Mouse (Mus musculus): ENCODE measurements around the gene Ssb. TPM values are rescaled to one million over a fixed set of nuclear protein-coding genes. Genes with fewer than 3 reads are reported as not detected.

Ssb gene
- polyA plus RNA-seq (2014; fragmentation: Nextera tagmentation; extraction: Ambion mirVana), result 277 and 312 TPM in 2 replicates

DNA sequence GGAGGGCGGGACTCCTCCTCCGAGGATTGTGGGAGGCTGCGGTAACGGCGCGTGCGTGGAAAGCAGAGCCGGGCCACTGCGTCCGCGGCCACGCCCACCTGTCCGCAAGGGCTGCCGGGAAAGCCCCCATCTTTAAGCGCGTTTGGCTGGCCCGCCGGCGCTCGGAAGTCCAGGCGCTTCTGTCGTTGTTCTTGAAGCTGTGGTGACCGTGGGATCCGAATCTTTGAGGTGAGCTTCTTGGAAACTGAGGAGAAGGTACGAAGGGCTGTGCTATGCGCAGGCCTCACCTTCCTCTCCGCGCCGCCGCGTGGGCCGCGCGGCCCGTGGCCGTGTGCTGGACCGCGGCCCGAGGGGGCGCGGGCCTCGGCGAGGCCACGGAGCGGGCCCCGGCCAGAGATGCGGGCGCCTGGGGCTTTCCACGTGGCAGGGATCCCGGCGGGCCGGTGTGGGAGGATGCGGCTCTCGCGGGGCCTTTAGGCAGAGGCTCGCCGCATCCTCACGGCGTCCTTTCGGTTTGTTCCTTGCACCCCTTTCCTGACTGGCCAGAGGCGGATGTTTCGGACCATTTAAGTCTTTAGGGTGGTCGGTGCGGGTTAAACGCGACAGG is at the start of gene Ssb:
Ssb (plus strand) TSS at position 78 of the 607 bp plus-strand sequence.
- Histone ChIP-seq H3K27ac (ENCODE audit: low read depth) (peak within 1 kb of the TSS; percentile 89), H3K9ac (ENCODE audit: low read length) (peak within 1 kb of the TSS; percentile 98), H3K27me3 (replicated peaks; ENCODE audit: control insufficient read depth, insufficient read depth, low read length) (no peaks in the 10 kb centered on the region), H3K4me2 (ENCODE audit: low read length) (peak within 1 kb of the TSS; percentile 92), H3K36me3 (ENCODE audit: control insufficient read depth, insufficient read depth, low read length) (peaks cover 18% of the 10 kb centered on the region), H3K9me3 (ENCODE audit: control insufficient read depth, low read length) (no peaks in the 10 kb centered on the region), H3K4me1 (replicated peaks; ENCODE audit: control insufficient read depth, insufficient read depth, low read length) (peaks cover 7% of the 10 kb centered on the region), H3K4me3 (ENCODE audit: low read depth, low read length) (peak within 1 kb of the TSS; percentile 83)
- DNase-seq (ENCODE audit: low spot score) (peak; percentile 91), ATAC-seq (replicated peaks; ENCODE audit: low FRiP score, low TSS enrichment, low read depth) (peak; percentile 95)
- under 1% methylated on average over 65 of the region's 66 CpGs for WGBS

DNA sequence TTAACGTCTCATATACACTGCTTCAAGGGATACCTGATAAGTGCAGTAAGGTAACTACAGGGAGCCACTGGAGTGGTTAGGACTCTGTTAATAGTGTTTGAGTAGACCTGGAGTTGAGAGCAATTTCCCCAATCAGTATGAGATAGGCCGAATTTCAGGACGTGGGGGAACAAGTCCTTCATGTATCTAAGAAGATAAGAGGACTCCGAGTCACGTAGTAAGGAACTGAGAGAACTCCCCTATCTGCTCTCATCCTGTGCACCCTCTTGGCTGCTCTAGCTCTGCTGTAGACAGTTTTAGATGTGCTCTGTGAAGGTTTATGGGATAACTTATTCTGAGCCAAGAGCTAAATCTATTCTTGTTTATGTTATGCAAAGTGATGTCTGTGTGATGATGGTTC is 44.8 kb upstream of the Ssb start:
- 60% methylated on average over 5 of the region's 5 CpGs for WGBS
- DNase-seq (ENCODE audit: low spot score), result no peak

DNA sequence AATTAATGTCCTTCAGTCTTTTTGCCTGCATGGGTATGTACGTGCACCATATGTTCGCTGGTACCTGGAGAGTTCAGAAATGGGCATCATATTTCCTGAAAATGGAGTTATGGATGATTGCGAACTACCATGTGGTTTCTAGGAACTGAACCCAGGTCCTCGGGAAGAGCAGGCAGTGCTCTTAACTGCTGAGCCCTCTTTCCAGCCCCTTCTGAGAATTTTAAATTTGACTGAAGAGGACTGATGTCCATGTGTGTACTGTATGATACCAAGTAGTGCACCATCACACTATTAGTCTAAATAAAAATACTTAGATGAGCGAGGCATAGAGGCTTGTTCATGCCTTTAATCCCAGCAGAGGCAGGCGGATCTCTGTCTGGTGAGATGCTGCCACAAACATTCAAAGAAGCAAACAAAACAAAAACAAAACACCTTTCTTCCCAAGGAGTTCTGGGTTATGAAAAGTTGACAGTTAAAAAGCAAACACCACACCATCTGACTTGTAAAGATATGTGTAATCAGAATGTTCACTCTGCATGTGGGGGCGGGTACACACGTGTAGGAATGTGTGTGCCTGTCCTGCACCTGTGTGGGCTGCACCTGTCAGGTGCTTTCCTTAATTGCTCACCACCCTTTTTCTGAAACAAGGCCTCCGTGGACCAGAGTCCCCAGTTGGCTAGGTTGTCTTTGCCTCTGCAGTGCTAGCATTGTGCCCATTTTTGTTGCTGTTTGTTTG is 42.8 kb upstream of the Ssb start:
- H3K4me3 ChIP-seq (ENCODE audit: low read depth, low read length), result no peak overlapping the region
- no peak overlapping the region for H3K4me2 ChIP-seq (ENCODE audit: low read length)
- no peaks in the 10 kb centered on the region for H3K9me3 ChIP-seq (ENCODE audit: control insufficient read depth, low read length)
- H3K4me1 ChIP-seq (replicated peaks; ENCODE audit: control insufficient read depth, insufficient read depth, low read length), result peaks cover 4% of the 10 kb centered on the region; the same call in 1 of the 2 replicates
- H3K36me3 ChIP-seq (ENCODE audit: control insufficient read depth, insufficient read depth, low read length), result no peaks in the 10 kb centered on the region
- WGBS, result 80% methylated on average over 9 of the region's 9 CpGs
- ATAC-seq (replicated peaks; ENCODE audit: low FRiP score, low TSS enrichment, low read depth) (no peak), DNase-seq (ENCODE audit: low spot score) (no peak)
- H3K9ac ChIP-seq (ENCODE audit: low read length), result no peak overlapping the region
- no peak overlapping the region for H3K27ac ChIP-seq (ENCODE audit: low read depth)
- no peaks in the 10 kb centered on the region for H3K27me3 ChIP-seq (replicated peaks; ENCODE audit: control insufficient read depth, insufficient read depth, low read length)

More for the DNA sequence above, 44.8 kb upstream of the Ssb start:
- ATAC-seq (replicated peaks; ENCODE audit: low FRiP score, low TSS enrichment, low read depth), result no peak
- no peak overlapping the region for H3K9ac ChIP-seq (ENCODE audit: low read length)
- peaks cover 2% of the 10 kb centered on the region; the same call in 1 of the 2 replicates for H3K4me1 ChIP-seq (replicated peaks; ENCODE audit: control insufficient read depth, insufficient read depth, low read length)
- H3K27me3 ChIP-seq (replicated peaks; ENCODE audit: control insufficient read depth, insufficient read depth, low read length), result no peaks in the 10 kb centered on the region
- no peak overlapping the region for H3K27ac ChIP-seq (ENCODE audit: low read depth)
- H3K4me3 ChIP-seq (ENCODE audit: low read depth, low read length), result no peak overlapping the region
- H3K4me2 ChIP-seq (ENCODE audit: low read length), result no peak overlapping the region
- no peaks in the 10 kb centered on the region for H3K36me3 ChIP-seq (ENCODE audit: control insufficient read depth, insufficient read depth, low read length)
- no peaks in the 10 kb centered on the region for H3K9me3 ChIP-seq (ENCODE audit: control insufficient read depth, low read length)

DNA sequence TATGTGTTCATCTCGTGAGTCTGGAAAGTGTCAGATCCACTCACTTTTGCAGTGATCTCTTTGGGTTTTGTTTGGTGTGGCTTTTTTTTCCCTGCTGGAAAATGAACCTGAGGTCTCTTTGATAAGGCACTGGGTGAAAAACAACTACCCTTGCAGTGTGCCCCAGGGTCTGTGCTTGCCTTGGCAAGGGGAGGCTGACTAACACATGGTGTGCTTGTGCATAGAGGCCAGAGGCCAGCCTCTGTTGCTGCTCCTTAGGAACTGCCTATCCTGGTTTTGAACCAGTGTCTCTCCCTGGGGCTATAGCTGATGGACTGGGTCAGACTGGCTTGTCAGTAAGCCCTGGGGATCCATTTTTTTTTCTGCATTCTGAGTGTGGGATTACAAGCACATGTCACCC is 41.2 kb upstream of the Ssb start:
- Histone ChIP-seq H3K9me3 (ENCODE audit: control insufficient read depth, low read length) (no peaks in the 10 kb centered on the region), H3K9ac (ENCODE audit: low read length) (no peak overlapping the region), H3K4me3 (ENCODE audit: low read depth, low read length) (no peak overlapping the region), H3K27ac (ENCODE audit: low read depth) (no peak overlapping the region), H3K27me3 (replicated peaks; ENCODE audit: control insufficient read depth, insufficient read depth, low read length) (no peaks in the 10 kb centered on the region), H3K36me3 (ENCODE audit: control insufficient read depth, insufficient read depth, low read length) (0 out of 2 replicates have a peak, but pooled peaks cover 10% of the 10 kb centered on the region), H3K4me1 (replicated peaks; ENCODE audit: control insufficient read depth, insufficient read depth, low read length) (peaks cover 8% of the 10 kb centered on the region; the same call in 1 of the 2 replicates), H3K4me2 (ENCODE audit: low read length) (no peak overlapping the region)
- WGBS, result 25% methylated on average over 1 of the region's 1 CpGs
- ATAC-seq (replicated peaks; ENCODE audit: low FRiP score, low TSS enrichment, low read depth) (no peak), DNase-seq (ENCODE audit: low spot score) (no peak)

DNA sequence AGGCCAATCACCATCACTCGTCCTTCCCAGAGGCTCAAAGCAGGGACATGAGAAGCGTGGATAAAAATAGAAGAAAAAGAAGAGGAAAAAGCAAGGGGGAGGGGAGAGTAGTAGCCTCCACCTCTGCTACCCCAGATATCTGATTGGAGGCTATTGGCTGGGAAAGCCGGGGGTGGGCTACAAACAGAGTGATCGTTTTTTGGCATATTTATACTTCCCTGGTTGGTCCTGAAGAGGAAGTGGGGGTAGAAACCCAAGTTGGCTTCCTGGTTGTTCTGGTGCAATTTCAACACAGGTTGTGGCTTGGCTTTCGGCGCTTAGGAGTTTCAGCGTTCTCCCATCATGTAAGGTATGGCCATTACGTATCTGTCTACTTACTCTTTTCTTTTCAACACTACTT is 39.7 kb upstream of the Ssb start, which contains the start of gene Klhl23:
Klhl23 (plus strand) TSS at position 234 of the 400 bp plus-strand sequence.
- H3K27ac ChIP-seq (ENCODE audit: low read depth), result peak within 1 kb of the TSS; percentile 97
- H3K9ac ChIP-seq (ENCODE audit: low read length), result peak within 1 kb of the TSS; percentile 88
- H3K4me1 ChIP-seq (replicated peaks; ENCODE audit: control insufficient read depth, insufficient read depth, low read length), result peaks cover 8% of the 10 kb centered on the region; the same call in 1 of the 2 replicates
- H3K4me3 ChIP-seq (ENCODE audit: low read depth, low read length), result peak within 1 kb of the TSS; percentile 59
- 0 out of 2 replicates have a peak, but pooled peaks cover 10% of the 10 kb centered on the region for H3K36me3 ChIP-seq (ENCODE audit: control insufficient read depth, insufficient read depth, low read length)
- H3K9me3 ChIP-seq (ENCODE audit: control insufficient read depth, low read length), result no peaks in the 10 kb centered on the region
- H3K4me2 ChIP-seq (ENCODE audit: low read length), result peak within 1 kb of the TSS; percentile 84
- H3K27me3 ChIP-seq (replicated peaks; ENCODE audit: control insufficient read depth, insufficient read depth, low read length), result no peaks in the 10 kb centered on the region
- DNase-seq (ENCODE audit: low spot score) (no peak), ATAC-seq (replicated peaks; ENCODE audit: low FRiP score, low TSS enrichment, low read depth) (no peak)
- WGBS, result 8% methylated on average over 8 of the region's 8 CpGs

DNA sequence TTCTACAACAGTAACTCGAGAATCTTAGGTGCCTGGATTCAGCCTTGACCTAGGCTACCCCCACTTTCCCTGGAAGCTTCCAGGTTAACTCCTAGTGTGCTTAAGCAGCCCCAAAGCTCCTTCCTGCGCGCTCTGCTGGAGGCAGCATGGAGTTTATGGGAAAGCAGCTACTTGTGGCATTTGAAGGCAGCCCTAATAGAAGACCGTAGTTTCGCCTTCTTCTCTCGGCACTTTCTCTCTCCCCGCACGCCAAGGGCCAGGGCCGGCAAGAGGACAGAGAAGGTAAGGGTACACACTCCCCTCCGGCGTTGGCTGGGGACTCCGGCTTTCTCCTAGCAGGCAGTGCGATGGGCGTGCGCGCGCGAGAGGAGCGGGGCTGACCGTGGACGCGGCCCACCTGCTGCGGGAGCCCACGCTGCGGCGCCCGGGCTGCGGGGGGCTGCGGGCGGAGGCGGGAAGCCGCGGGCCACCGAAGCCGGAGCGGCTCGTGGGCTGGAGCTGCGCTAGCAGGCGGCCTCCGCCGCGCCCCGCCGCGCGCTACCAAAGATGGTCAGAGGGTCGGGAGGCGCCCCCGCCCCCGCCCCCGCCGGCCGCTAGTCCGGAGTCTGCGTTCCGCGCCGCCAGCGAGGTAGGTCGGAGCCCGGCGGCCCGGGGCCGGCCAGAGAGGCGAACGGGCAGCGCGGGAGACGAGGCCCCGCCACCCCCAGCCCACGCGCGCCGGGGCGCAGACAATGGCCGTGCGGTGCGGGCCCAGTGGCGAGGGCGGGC is 38.8 kb upstream of the Ssb start:
- WGBS, result under 1% methylated on average over 72 of the region's 80 CpGs
- H3K9ac ChIP-seq (ENCODE audit: low read length), result peak overlapping the region; percentile 88
- no peaks in the 10 kb centered on the region for H3K27me3 ChIP-seq (replicated peaks; ENCODE audit: control insufficient read depth, insufficient read depth, low read length)
- 0 out of 2 replicates have a peak, but pooled peaks cover 10% of the 10 kb centered on the region for H3K36me3 ChIP-seq (ENCODE audit: control insufficient read depth, insufficient read depth, low read length)
- H3K9me3 ChIP-seq (ENCODE audit: control insufficient read depth, low read length), result no peaks in the 10 kb centered on the region
- DNase-seq (ENCODE audit: low spot score), result peak; percentile 88
- H3K27ac ChIP-seq (ENCODE audit: low read depth), result peak overlapping the region; percentile 97
- peak overlapping the region; percentile 59 for H3K4me3 ChIP-seq (ENCODE audit: low read depth, low read length)
- peak overlapping the region; percentile 84 for H3K4me2 ChIP-seq (ENCODE audit: low read length)
- peak; percentile 84 for ATAC-seq (replicated peaks; ENCODE audit: low FRiP score, low TSS enrichment, low read depth)
- peaks cover 8% of the 10 kb centered on the region; the same call in 1 of the 2 replicates for H3K4me1 ChIP-seq (replicated peaks; ENCODE audit: control insufficient read depth, insufficient read depth, low read length)

DNA sequence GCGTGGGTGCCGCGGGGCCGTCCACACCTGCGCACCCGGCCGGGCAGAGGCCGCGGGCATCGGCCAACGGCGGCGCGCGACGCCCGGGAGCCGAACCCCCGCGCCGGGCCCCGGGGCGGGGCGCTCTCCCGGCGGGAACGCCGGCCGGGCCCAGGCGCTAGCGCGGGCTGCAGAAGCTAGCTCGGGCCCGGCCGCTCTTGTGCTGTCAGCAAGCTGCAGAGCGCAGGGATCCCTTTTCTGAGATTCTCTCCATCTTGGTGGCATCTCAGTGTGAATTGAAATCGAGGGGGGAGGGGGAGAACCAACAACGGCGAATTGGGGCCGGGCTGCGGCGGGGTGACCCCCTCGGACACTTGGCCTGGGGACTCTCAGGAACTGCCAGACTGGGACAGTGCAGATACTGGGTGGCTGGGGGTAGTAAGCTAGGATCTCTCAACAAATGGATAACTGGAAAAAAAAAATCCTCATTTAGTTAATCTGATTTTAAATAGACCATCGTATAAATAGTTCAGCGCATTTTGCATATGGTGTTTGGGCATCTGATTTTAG is 38.2 kb upstream of the Ssb start:
- Histone ChIP-seq H3K9ac (ENCODE audit: low read length) (peak overlapping the region; percentile 88), H3K27me3 (replicated peaks; ENCODE audit: control insufficient read depth, insufficient read depth, low read length) (no peaks in the 10 kb centered on the region), H3K27ac (ENCODE audit: low read depth) (peak overlapping the region; percentile 97), H3K36me3 (ENCODE audit: control insufficient read depth, insufficient read depth, low read length) (0 out of 2 replicates have a peak, but pooled peaks cover 10% of the 10 kb centered on the region), H3K9me3 (ENCODE audit: control insufficient read depth, low read length) (no peaks in the 10 kb centered on the region), H3K4me1 (replicated peaks; ENCODE audit: control insufficient read depth, insufficient read depth, low read length) (peaks cover 8% of the 10 kb centered on the region; the same call in 1 of the 2 replicates), H3K4me2 (ENCODE audit: low read length) (peak overlapping the region; percentile 84), H3K4me3 (ENCODE audit: low read depth, low read length) (peak overlapping the region; percentile 59)
- WGBS, result 2% methylated on average over 44 of the region's 45 CpGs
- peak; percentile 80 for ATAC-seq (replicated peaks; ENCODE audit: low FRiP score, low TSS enrichment, low read depth)
- DNase-seq (ENCODE audit: low spot score), result peak; percentile 82

DNA sequence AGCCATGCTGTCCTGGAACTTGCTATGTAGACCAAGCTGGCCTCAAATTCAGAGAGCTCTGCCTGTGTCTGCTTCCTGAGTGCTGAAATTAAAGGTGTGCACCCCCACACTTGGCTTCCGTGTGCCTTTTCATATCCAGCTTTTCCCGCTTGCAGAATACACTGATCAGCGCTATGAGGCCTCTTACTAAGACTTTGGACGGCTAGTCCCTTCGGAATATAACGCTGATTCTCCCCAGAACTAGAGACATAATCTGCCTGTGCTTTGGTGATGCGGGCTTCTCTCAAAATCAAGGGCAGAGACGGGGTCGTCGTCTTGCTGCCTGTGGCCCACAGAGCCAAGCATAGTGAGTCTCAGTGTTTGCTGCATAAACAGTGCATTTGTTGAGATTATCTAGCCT is 35.5 kb upstream of the Ssb start:
- no peak for DNase-seq (ENCODE audit: low spot score)
- Histone ChIP-seq H3K27ac (ENCODE audit: low read depth) (peak overlapping the region; percentile 14; the same call in 1 of the 2 replicates), H3K4me3 (ENCODE audit: low read depth, low read length) (no peak overlapping the region), H3K9ac (ENCODE audit: low read length) (no peak overlapping the region), H3K27me3 (replicated peaks; ENCODE audit: control insufficient read depth, insufficient read depth, low read length) (no peaks in the 10 kb centered on the region), H3K36me3 (ENCODE audit: control insufficient read depth, insufficient read depth, low read length) (peaks cover 22% of the 10 kb centered on the region), H3K4me2 (ENCODE audit: low read length) (no peak overlapping the region), H3K9me3 (ENCODE audit: control insufficient read depth, low read length) (no peaks in the 10 kb centered on the region), H3K4me1 (replicated peaks; ENCODE audit: control insufficient read depth, insufficient read depth, low read length) (peaks cover 8% of the 10 kb centered on the region; the same call in 1 of the 2 replicates)
- WGBS, result 70% methylated on average over 10 of the region's 10 CpGs
- no peak for ATAC-seq (replicated peaks; ENCODE audit: low FRiP score, low TSS enrichment, low read depth)
